Mouse (Mus musculus): Measurements from ENCODE around the gene Tamm41. TPM values are rescaled to one million over a fixed set of nuclear protein-coding genes. Genes with fewer than 3 reads are reported as not detected.

The Tamm41 gene
- polyA plus RNA-seq (2016; fragmentation: Nextera tagmentation; extraction: Ambion mirVana), result 62.3 and 63.0 TPM in 2 replicates

GRCm38 (mm10) chr6:115037103-115038094 lies at the start of gene Tamm41:
TSS of gene Tamm41 (minus strand) at chr6:115037876.
- ATAC-seq (ENCODE audit: low FRiP score, low read depth), result peak; percentile 96
- Histone ChIP-seq H3K27ac (replicated peaks) (no peak within 1 kb of the TSS), H3K4me1 (peaks cover 11% of the 10 kb centered on the region), H3K4me3 (peak within 1 kb of the TSS; percentile 94), H3K9ac (replicated peaks) (peak within 1 kb of the TSS; percentile 89), H3K4me2 (replicated peaks) (peak within 1 kb of the TSS; percentile 85), H3K9me3 (no peaks in the 10 kb centered on the region), H3K27me3 (no peaks in the 10 kb centered on the region), H3K36me3 (peaks cover 23% of the 10 kb centered on the region)
- under 1% methylated on average over 57 of the region's 57 CpGs for WGBS

- no peak overlapping the region for H3K27ac ChIP-seq (replicated peaks)
- no peak overlapping the region for H3K9ac ChIP-seq (replicated peaks)
- H3K4me1 ChIP-seq, result peaks cover 6% of the 10 kb centered on the region; the same call in 1 of the 2 replicates
- no peaks in the 10 kb centered on the region for H3K9me3 ChIP-seq
- WGBS, result 60% methylated on average over 9 of the region's 9 CpGs
- peaks cover 4% of the 10 kb centered on the region; the same call in 1 of the 2 replicates for H3K27me3 ChIP-seq
- no peak for ATAC-seq (ENCODE audit: low FRiP score, low read depth)
- no peak overlapping the region for H3K4me3 ChIP-seq
- no peak overlapping the region for H3K4me2 ChIP-seq (replicated peaks)
- H3K36me3 ChIP-seq, result no peaks in the 10 kb centered on the region
Observed at GRCm38 (mm10) chr6:115085274-115085841, 47.7 kb upstream of the Tamm41 start.

GRCm38 (mm10) chr6:115076781-115077575 lies 39.3 kb upstream of the Tamm41 start:
- 50% methylated on average over 9 of the region's 9 CpGs for WGBS
- H3K9me3 ChIP-seq, result no peaks in the 10 kb centered on the region
- no peaks in the 10 kb centered on the region for H3K36me3 ChIP-seq
- H3K4me2 ChIP-seq (replicated peaks), result no peak overlapping the region
- H3K27ac ChIP-seq (replicated peaks), result no peak overlapping the region
- no peak for ATAC-seq (ENCODE audit: low FRiP score, low read depth)
- H3K4me1 ChIP-seq, result no peaks in the 10 kb centered on the region
- no peak overlapping the region for H3K4me3 ChIP-seq
- H3K27me3 ChIP-seq, result no peaks in the 10 kb centered on the region
- no peak overlapping the region for H3K9ac ChIP-seq (replicated peaks)

GRCm38 (mm10) chr6:115072024-115072423 lies 34.3 kb upstream of the Tamm41 start:
- Histone ChIP-seq H3K9me3 (no peaks in the 10 kb centered on the region), H3K4me3 (no peak overlapping the region), H3K36me3 (no peaks in the 10 kb centered on the region), H3K27ac (replicated peaks) (no peak overlapping the region), H3K27me3 (no peaks in the 10 kb centered on the region), H3K4me2 (replicated peaks) (no peak overlapping the region), H3K4me1 (no peaks in the 10 kb centered on the region), H3K9ac (replicated peaks) (no peak overlapping the region)
- no peak for ATAC-seq (ENCODE audit: low FRiP score, low read depth)
- 86% methylated on average over 2 of the region's 2 CpGs for WGBS

- no peaks in the 10 kb centered on the region for H3K36me3 ChIP-seq
Observed at GRCm38 (mm10) chr6:115065411-115066241, 27.9 kb upstream of the Tamm41 start.

GRCm38 (mm10) chr6:115062605-115063350 lies 25.1 kb upstream of the Tamm41 start:
- Histone ChIP-seq H3K36me3 (no peaks in the 10 kb centered on the region), H3K4me3 (no peak overlapping the region), H3K4me2 (replicated peaks) (no peak overlapping the region), H3K27ac (replicated peaks) (no peak overlapping the region), H3K27me3 (no peaks in the 10 kb centered on the region), H3K4me1 (no peaks in the 10 kb centered on the region), H3K9ac (replicated peaks) (no peak overlapping the region), H3K9me3 (no peaks in the 10 kb centered on the region)
- 82% methylated on average over 5 of the region's 5 CpGs for WGBS
- no peak for ATAC-seq (ENCODE audit: low FRiP score, low read depth)

More at GRCm38 (mm10) chr6:115065411-115066241, 27.9 kb upstream of the Tamm41 start:
- no peaks in the 10 kb centered on the region for H3K27me3 ChIP-seq
- no peak overlapping the region for H3K4me3 ChIP-seq
- H3K4me1 ChIP-seq, result no peaks in the 10 kb centered on the region
- H3K9ac ChIP-seq (replicated peaks), result no peak overlapping the region
- WGBS, result 50% methylated on average over 13 of the region's 13 CpGs
- ATAC-seq (ENCODE audit: low FRiP score, low read depth), result no peak
- no peaks in the 10 kb centered on the region for H3K9me3 ChIP-seq
- no peak overlapping the region for H3K4me2 ChIP-seq (replicated peaks)
- no peak overlapping the region for H3K27ac ChIP-seq (replicated peaks)

GRCm38 (mm10) chr6:115059227-115059626 lies 21.6 kb upstream of the Tamm41 start:
- ATAC-seq (ENCODE audit: low FRiP score, low read depth), result no peak
- no peaks in the 10 kb centered on the region for H3K9me3 ChIP-seq
- no peak overlapping the region for H3K4me3 ChIP-seq
- no peak overlapping the region for H3K9ac ChIP-seq (replicated peaks)
- H3K27me3 ChIP-seq, result no peaks in the 10 kb centered on the region
- H3K27ac ChIP-seq (replicated peaks), result no peak overlapping the region
- 62% methylated on average over 5 of the region's 5 CpGs for WGBS
- H3K36me3 ChIP-seq, result no peaks in the 10 kb centered on the region
- H3K4me1 ChIP-seq, result no peaks in the 10 kb centered on the region
- no peak overlapping the region for H3K4me2 ChIP-seq (replicated peaks)

- H3K36me3 ChIP-seq, result no peaks in the 10 kb centered on the region
- no peak overlapping the region for H3K9ac ChIP-seq (replicated peaks)
- H3K4me1 ChIP-seq, result no peaks in the 10 kb centered on the region
- H3K9me3 ChIP-seq, result no peaks in the 10 kb centered on the region
- H3K27me3 ChIP-seq, result no peaks in the 10 kb centered on the region
- H3K27ac ChIP-seq (replicated peaks), result no peak overlapping the region
- no peak overlapping the region for H3K4me3 ChIP-seq
- 22% methylated on average over 2 of the region's 2 CpGs for WGBS
- no peak overlapping the region for H3K4me2 ChIP-seq (replicated peaks)
- no peak for ATAC-seq (ENCODE audit: low FRiP score, low read depth)
Observed at GRCm38 (mm10) chr6:115056699-115057098, 19.0 kb upstream of the Tamm41 start.

GRCm38 (mm10) chr6:115055440-115055839 lies 17.8 kb upstream of the Tamm41 start:
- ATAC-seq (ENCODE audit: low FRiP score, low read depth), result no peak
- no peak overlapping the region for H3K4me3 ChIP-seq
- no peaks in the 10 kb centered on the region for H3K9me3 ChIP-seq
- no peak overlapping the region for H3K4me2 ChIP-seq (replicated peaks)
- no peak overlapping the region for H3K9ac ChIP-seq (replicated peaks)
- H3K27ac ChIP-seq (replicated peaks), result no peak overlapping the region
- WGBS, result 88% methylated on average over 4 of the region's 4 CpGs
- no peaks in the 10 kb centered on the region for H3K27me3 ChIP-seq
- H3K36me3 ChIP-seq, result no peaks in the 10 kb centered on the region
- no peaks in the 10 kb centered on the region for H3K4me1 ChIP-seq

GRCm38 (mm10) chr6:115051586-115052197 lies 14.0 kb upstream of the Tamm41 start:
- H3K9me3 ChIP-seq, result no peaks in the 10 kb centered on the region
- no peak for ATAC-seq (ENCODE audit: low FRiP score, low read depth)
- no peaks in the 10 kb centered on the region for H3K4me1 ChIP-seq
- H3K9ac ChIP-seq (replicated peaks), result no peak overlapping the region
- no peaks in the 10 kb centered on the region for H3K27me3 ChIP-seq
- no peak overlapping the region for H3K4me2 ChIP-seq (replicated peaks)
- H3K36me3 ChIP-seq, result no peaks in the 10 kb centered on the region
- no peak overlapping the region for H3K4me3 ChIP-seq
- H3K27ac ChIP-seq (replicated peaks), result no peak overlapping the region
- 74% methylated on average over 6 of the region's 6 CpGs for WGBS

All from midbrain, embryonic 12.5 days (tissue).